8 mouse cellular contexts compared by ENCODE assay signal in genomic region chr4:155891551-155892001, GRCm38 (mm10). TPM values are rescaled to one million over a fixed set of nuclear protein-coding genes. Genes with fewer than 3 reads are reported as not detected.
DNase-seq lines count a peak whose midpoint lies in the region; ATAC-seq and TF ChIP-seq lines count a peak whose summit lies in the region.

Pusl1 (minus strand) TSS chr4:155891781.
Acap3 (plus strand) TSS chr4:155891822.

- H3K4me3 ChIP-seq in cortical plate, adult 2 months (ENCODE audit: insufficient read depth, low read length): peak within 1 kb of the TSS; percentile 99

- peak; percentile 45; the same call in 1 of the 2 replicates for TF ChIP-seq POLR2A in cortical plate, adult 2 months (IDR thresholded peaks at IDR 0.05; ENCODE audit: extremely low read depth, insufficient read depth, low read length)

- H3K27ac ChIP-seq in cortical plate, adult 2 months (ENCODE audit: insufficient read depth, low read length): peak within 1 kb of the TSS; percentile 100

- no peak for TF ChIP-seq CTCF in cortical plate, adult 2 months (IDR thresholded peaks at IDR 0.05; ENCODE audit: extremely low read depth, insufficient read depth, low read length)

- H3K4me1 ChIP-seq in cortical plate, adult 2 months (ENCODE audit: control insufficient read depth, insufficient read depth, low read length): peaks cover 8% of the 10 kb centered on the region

- peak; percentile 99 for DNase-seq in gastrocnemius, postnatal 10 days
- peak; percentile 97 for DNase-seq in induced T-regulatory cell, adult 2 months (ENCODE audit: low read depth)
- peak; percentile 88 to 96 for DNase-seq in left cerebral cortex, adult 9 months (ENCODE audit: low spot score in 2 of 2)
- peak; percentile 98 for DNase-seq in right cerebral cortex, postnatal 14 days
- peak; percentile 95 to 96 for DNase-seq in urinary bladder, postnatal 36 days (ENCODE audit: low spot score in 2 of 2)

- peak; percentile 69 for ATAC-seq in activated CD4-positive, CD25-positive, alpha-beta regulatory T cell, adult 4 months
- peak; percentile 59 for ATAC-seq in megakaryocyte progenitor cell, adult 5-6 weeks (replicated peaks; ENCODE audit: poor library complexity)

RNA-seq across cellular contexts. Expression of gene Pusl1, which starts in this region (rescaled TPM):
- polyA plus RNA-seq in activated CD4-positive, CD25-positive, alpha-beta regulatory T cell, adult 4 months (2017; shearing (Covaris generic)): 10 to 100 TPM; 12.6 to 25.3 TPM
- 90.6 and 94.2 TPM in 2 replicates for polyA plus RNA-seq in cortical plate, adult 2 months (2012; rRNA removed)
- total RNA-seq in gastrocnemius, postnatal 10 days (2021): 10 to 100 TPM; 16.9 to 23.6 TPM
- 18.7 and 22.5 TPM in 2 replicates for total RNA-seq in megakaryocyte progenitor cell, adult 5-6 weeks (2015)
- 19.3 and 33.7 TPM in 2 replicates for total RNA-seq in megakaryocyte progenitor cell, adult 5-6 weeks (2017)

RNA-seq across cellular contexts. Expression of gene Acap3, which starts in this region (rescaled TPM):
- 1 to 10 TPM; 4.9 to 6.5 TPM for polyA plus RNA-seq in activated CD4-positive, CD25-positive, alpha-beta regulatory T cell, adult 4 months (2017; shearing (Covaris generic))
- 136 and 142 TPM in 2 replicates for polyA plus RNA-seq in cortical plate, adult 2 months (2012; rRNA removed)
- 10 to 100 TPM; 13.8 to 23.1 TPM for total RNA-seq in gastrocnemius, postnatal 10 days (2021)
- total RNA-seq in megakaryocyte progenitor cell, adult 5-6 weeks (2015): 7.9 and 8.3 TPM in 2 replicates
- 6.2 and 6.7 TPM in 2 replicates for total RNA-seq in megakaryocyte progenitor cell, adult 5-6 weeks (2017)

Comparison
In these comparisons a context has a peak if more than half of its experiments do, and no peak if none do; other contexts are left out.
1. Peak in every context shown above with its lines: DNase-seq, ATAC-seq, H3K4me3 ChIP-seq and H3K27ac ChIP-seq.
2. RNA of gene Acap3 (polyA plus RNA-seq): 136 to 142 TPM in cortical plate, adult 2 months; 4.9 to 6.5 TPM in activated CD4-positive, CD25-positive, alpha-beta regulatory T cell, adult 4 months; every median in the first group is over 10 times any median in the second.